Mouse (Mus musculus) Patski (cell line): ENCODE measurements at regions not wholly inside any gene's neighbourhood (a gene's known extent, or its start where the extent isn't known, plus 50 kb on each side); places are given as distances from the start of the nearest gene placed in this dataset.

Source experiments
- ATAC-seq: fragments of 100-300 bp; one replicate; pipeline ENCODE4 v1.8.0; 2021
- CTCF ChIA-PET: fragments of 350-600 bp; sonication (Branson Sonifier 250); formaldehyde crosslinking; loops from one replicate; lab custom pipeline; 2022; ENCODE audit warnings: inconsistent platforms; lab: Charles Lee
- POLR2A ChIA-PET: fragments of 350-600 bp; sonication (Branson Sonifier 250); formaldehyde crosslinking; loops from one replicate; lab custom pipeline; 2022; ENCODE audit warnings: antibody characterized with exemption, inconsistent platforms; lab: Charles Lee
- DNase-seq: peaks from one replicate; pipeline ENCODE4 v3.0.0-alpha.2; 2011; ENCODE audit warnings: low read depth, low spot score
- H3K27me3 ChIP-seq: fragments of 371-371 bp; one replicate; pipeline ENCODE4 v1.5.1; 2021
- CTCF ChIP-seq: fragments of 100-300 bp; IDR thresholded peaks from one replicate; pipeline ENCODE4 v1.5.1; 2021
- in situ Hi-C: fragments of 300-500 bp; cut with MboI; formaldehyde crosslinking; loops from 3 replicates; pipeline ENCODE4 v1.11.1; 2018; ENCODE audit warnings: low pct_unique_long_range_greater_than_20kb, mixed read lengths

GRCm38 (mm10) chr14:106924026-106924425 is 818.0 kb downstream of the Trim52 start:
- DNase-seq (no peak), ATAC-seq (no peak)
- TF ChIP-seq CTCF, result no peak
- POLR2A ChIA-PET, result no interaction called here
- H3K27me3 ChIP-seq, result no peaks in the 10 kb centered on the region
- CTCF ChIA-PET, result no interaction called here
- in situ Hi-C loops, result no loop called here

- ATAC-seq, result no peak
- ChIA-PET CTCF (no interaction called here), POLR2A (no interaction called here)
- in situ Hi-C loops, result no loop called here
- no peak for TF ChIP-seq CTCF
- no peaks in the 10 kb centered on the region for H3K27me3 ChIP-seq
- DNase-seq, result no peak
Measured at GRCm38 (mm10) chr14:106924443-106924842, 818.4 kb downstream of the Trim52 start.

- ATAC-seq (no peak), DNase-seq (no peak)
- no peak for TF ChIP-seq CTCF
- CTCF ChIA-PET, result no interaction called here
- H3K27me3 ChIP-seq, result no peaks in the 10 kb centered on the region
- POLR2A ChIA-PET, result interaction anchor here (0.6 kb wide), 1 partner anchor 1484 kb away, joined by 3 read pairs; no protein-coding TSS in a partner anchor
- in situ Hi-C loops, result no loop called here
Measured at GRCm38 (mm10) chr14:106945261-106945660, 839.3 kb downstream of the Trim52 start.

- ATAC-seq, result no peak
Measured at GRCm38 (mm10) chr14:106977958-106978357, 872.0 kb downstream of the Trim52 start.

GRCm38 (mm10) chr14:106980752-106981151 is 874.8 kb downstream of the Trim52 start:
- in situ Hi-C loops, result no loop called here
- no peak for TF ChIP-seq CTCF
- DNase-seq, result no peak
- CTCF ChIA-PET, result no interaction called here
- H3K27me3 ChIP-seq, result no peaks in the 10 kb centered on the region
- POLR2A ChIA-PET, result no interaction called here
- ATAC-seq, result no peak

More at GRCm38 (mm10) chr14:106977958-106978357, 872.0 kb downstream of the Trim52 start:
- in situ Hi-C loops, result no loop called here
- no peak for TF ChIP-seq CTCF
- no peaks in the 10 kb centered on the region for H3K27me3 ChIP-seq
- ChIA-PET CTCF (no interaction called here), POLR2A (no interaction called here)
- no peak for DNase-seq

- no peak for TF ChIP-seq CTCF
- no peaks in the 10 kb centered on the region for H3K27me3 ChIP-seq
- no peak for DNase-seq
- ChIA-PET POLR2A (no interaction called here), CTCF (no interaction called here)
- in situ Hi-C loops, result no loop called here
- no peak for ATAC-seq
Measured at GRCm38 (mm10) chr14:106997565-106998279, 891.7 kb downstream of the Trim52 start.

- TF ChIP-seq CTCF, result no peak
- no peaks in the 10 kb centered on the region for H3K27me3 ChIP-seq
- CTCF ChIA-PET, result no interaction called here
- in situ Hi-C loops, result no loop called here
- ATAC-seq (no peak), DNase-seq (no peak)
- POLR2A ChIA-PET, result no interaction called here
Measured at GRCm38 (mm10) chr14:107004981-107005380, 899.0 kb downstream of the Trim52 start.

- TF ChIP-seq CTCF, result no peak
- CTCF ChIA-PET, result no interaction called here
- no peaks in the 10 kb centered on the region for H3K27me3 ChIP-seq
- POLR2A ChIA-PET, result no interaction called here
- ATAC-seq, result no peak
- in situ Hi-C loops, result no loop called here
- no peak for DNase-seq
Measured at GRCm38 (mm10) chr14:107009617-107010016, 903.6 kb downstream of the Trim52 start.

- ATAC-seq, result no peak
- CTCF ChIA-PET, result no interaction called here
Measured at GRCm38 (mm10) chr14:107033807-107034206, 927.8 kb downstream of the Trim52 start.

GRCm38 (mm10) chr14:107051946-107052551 is 946.1 kb downstream of the Trim52 start:
- no peaks in the 10 kb centered on the region for H3K27me3 ChIP-seq
- CTCF ChIA-PET, result no interaction called here
- DNase-seq, result no peak
- ATAC-seq, result no peak
- in situ Hi-C loops, result no loop called here
- no peak for TF ChIP-seq CTCF
- POLR2A ChIA-PET, result no interaction called here

More at GRCm38 (mm10) chr14:107033807-107034206, 927.8 kb downstream of the Trim52 start:
- TF ChIP-seq CTCF, result no peak
- no peak for DNase-seq
- POLR2A ChIA-PET, result no interaction called here
- in situ Hi-C loops, result no loop called here
- no peaks in the 10 kb centered on the region for H3K27me3 ChIP-seq

- H3K27me3 ChIP-seq, result no peaks in the 10 kb centered on the region
- ATAC-seq (no peak), DNase-seq (no peak)
- CTCF ChIA-PET, result no interaction called here
- no peak for TF ChIP-seq CTCF
- POLR2A ChIA-PET, result no interaction called here
- in situ Hi-C loops, result no loop called here
Measured at GRCm38 (mm10) chr14:107068592-107068991, 962.6 kb downstream of the Trim52 start.

- in situ Hi-C loops, result no loop called here
- no peak for TF ChIP-seq CTCF
- DNase-seq (no peak), ATAC-seq (no peak)
- ChIA-PET POLR2A (no interaction called here), CTCF (no interaction called here)
- H3K27me3 ChIP-seq, result no peaks in the 10 kb centered on the region
Measured at GRCm38 (mm10) chr14:107080407-107080806, 974.4 kb downstream of the Trim52 start.
